Mouse (Mus musculus) frontal cortex, postnatal 14 days (tissue): Measurements from ENCODE around the gene Paqr9.
"Not testable (repeated sequence)": the region's sequence is repeated elsewhere in the genome, so short reads cannot be mapped to it uniquely, and the experiment has no call there.

Experiments used
- DNase-seq, 2 experiments: peaks; one replicate each; pipeline ENCODE4 v3.0.0; 2022; ENCODE audit warnings: low spot score in 2 of 2

Gene Paqr9

GRCm38 (mm10) chr9:95559059-95559935 lies at the start of gene Paqr9:
Gene Paqr9, plus strand, starts transcription at chr9:95559657.
- DNase-seq: peak; percentile 30 to 43

DNA sequence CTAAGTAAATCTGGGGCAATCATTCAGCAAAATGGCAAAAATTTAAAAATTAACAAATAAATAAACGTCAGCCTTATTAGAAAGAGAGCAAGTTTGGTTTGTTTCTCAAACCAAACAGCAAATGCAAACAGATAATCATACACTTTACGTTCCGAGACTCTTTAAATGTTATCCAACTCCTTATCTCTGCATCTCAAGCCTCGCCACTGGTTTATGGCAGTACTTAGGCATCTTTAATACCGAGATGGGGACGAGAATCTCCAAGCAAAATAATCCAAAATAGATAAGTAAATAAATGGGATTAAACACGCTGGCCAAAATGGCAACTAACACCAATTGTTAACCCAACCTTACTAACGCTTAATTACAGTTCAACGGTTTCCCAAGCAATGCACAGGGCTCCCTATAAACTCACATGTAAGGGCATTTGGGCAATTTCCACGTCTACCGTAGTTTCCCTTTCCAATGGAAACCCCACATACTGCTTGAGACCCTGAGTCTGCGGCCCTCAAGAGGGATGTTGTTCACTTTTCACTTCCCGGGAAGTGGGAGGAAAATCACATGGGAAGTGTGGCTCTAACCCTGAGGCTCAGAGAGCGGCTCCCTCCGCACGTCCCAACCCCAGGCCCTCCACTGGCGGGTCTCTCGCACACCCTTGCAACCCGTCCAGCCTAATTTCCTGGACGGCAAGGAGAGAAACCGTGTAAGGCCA lies 48.6 kb upstream of the Paqr9 start:
- DNase-seq: no peak

GRCm38 (mm10) chr9:95511472-95512330 lies 47.8 kb upstream of the Paqr9 start, which contains the start of gene U2surp:
Gene U2surp, minus strand, starts transcription at chr9:95511996.
- peak; percentile 94 for DNase-seq

GRCm38 (mm10) chr9:95512331-95513030 lies 47.0 kb upstream of the Paqr9 start:
- no peak for DNase-seq

DNA sequence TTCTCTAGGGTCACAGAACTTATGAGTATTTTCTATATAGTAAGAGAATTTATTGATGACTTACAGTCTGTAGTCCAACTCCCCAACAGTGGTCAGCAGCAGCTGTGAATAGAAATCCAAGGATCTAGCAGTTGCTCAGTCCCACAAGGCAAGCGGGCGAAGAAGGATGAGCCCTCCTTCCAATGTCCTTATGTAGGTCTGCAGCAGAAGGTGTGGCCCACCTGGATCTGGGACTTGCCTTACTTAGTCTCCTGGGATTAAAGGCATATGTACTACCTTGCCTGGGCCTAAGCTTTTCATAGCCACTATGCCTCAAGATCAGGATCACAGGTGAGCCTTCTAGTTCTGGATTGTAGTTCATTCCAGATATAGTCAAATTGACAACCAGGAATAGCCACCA lies 45.7 kb upstream of the Paqr9 start:
- no peak for DNase-seq

DNA sequence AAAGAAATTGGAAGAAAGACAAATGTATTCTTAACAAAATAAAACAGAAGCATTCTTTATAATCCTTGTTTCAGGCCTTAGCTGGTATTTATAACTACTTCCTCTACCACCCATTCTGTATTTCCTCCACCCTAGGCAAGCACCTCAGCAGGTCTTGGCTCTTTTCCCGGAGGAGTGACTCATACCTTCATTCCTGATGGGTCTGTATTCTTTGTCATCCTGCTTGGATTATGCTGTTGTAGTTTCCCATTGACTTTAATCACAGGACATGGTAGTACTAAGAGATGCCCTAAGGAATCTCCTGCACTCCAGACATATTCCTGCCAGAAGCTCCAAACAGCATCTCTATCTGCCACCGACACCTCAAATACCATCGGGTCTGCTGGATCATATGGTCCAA lies 45.1 kb upstream of the Paqr9 start:
- not testable (repeated sequence) for DNase-seq

DNA sequence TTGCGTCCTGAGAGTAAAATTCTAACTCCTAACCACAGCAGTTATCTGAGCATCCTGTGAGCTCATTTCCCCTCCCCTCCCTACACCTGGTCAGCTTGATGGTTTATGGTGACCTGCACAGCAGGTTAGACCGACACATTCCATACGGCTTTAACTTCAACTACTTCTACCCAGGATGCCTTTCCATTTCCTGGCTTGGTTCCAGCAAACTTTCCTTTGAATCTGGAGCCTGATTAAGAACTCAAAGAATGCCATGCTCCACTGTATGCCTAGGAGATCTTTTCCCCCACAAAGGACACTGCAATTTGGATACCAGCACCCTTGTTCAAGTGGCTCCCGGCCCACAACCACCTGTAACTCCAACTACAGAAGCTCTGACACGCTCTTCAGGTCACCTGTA lies 38.9 kb upstream of the Paqr9 start:
- no peak for DNase-seq

GRCm38 (mm10) chr9:95521031-95521430 lies 38.4 kb upstream of the Paqr9 start:
- no peak for DNase-seq

- no peak for DNase-seq
Observed at GRCm38 (mm10) chr9:95521566-95521965, 37.9 kb upstream of the Paqr9 start.

- no peak for DNase-seq
Observed at GRCm38 (mm10) chr9:95522561-95522960, 36.9 kb upstream of the Paqr9 start.

GRCm38 (mm10) chr9:95525376-95525775 lies 34.1 kb upstream of the Paqr9 start:
- DNase-seq: no peak

DNA sequence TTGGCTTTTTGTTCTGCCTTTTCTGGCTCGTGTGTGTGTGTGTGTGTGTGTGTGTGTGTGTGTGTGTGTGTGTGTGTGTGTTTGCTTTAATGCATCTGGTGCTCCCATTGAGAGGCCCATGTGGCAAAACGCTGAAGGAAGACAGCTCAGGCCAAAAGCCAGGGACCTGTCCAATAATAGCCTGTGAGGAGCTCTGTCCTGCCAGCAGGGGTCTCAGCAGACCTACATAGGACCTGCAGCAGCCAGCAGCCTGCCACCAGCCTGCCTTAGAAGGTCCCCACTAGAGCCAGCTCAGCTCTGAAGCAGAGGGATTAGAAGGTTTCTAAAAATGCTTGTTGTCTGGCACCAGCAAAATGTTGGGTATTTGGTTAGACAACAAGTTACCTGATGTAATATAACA lies 33.5 kb upstream of the Paqr9 start:
- no peak for DNase-seq

- no peak for DNase-seq
Observed at GRCm38 (mm10) chr9:95527676-95528075, 31.8 kb upstream of the Paqr9 start.

DNA sequence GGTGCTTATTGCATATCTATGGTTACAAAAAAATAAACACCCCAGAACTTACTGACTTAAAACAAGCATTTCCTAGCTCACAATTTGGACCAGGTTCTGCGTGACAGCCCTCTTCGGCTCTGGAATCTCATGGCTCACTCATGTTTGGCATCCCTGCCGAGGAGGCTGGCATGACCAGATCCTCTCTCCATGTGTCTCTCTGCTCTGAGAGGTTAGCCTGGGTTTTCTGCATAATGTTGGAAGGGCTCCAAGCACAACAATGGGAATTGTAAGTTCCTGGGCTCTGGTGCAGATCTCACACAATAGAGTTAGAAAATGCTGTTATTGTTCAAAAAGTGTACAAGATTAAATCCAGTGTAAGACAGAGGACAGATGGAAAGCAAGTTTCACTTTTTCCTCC lies 28.3 kb upstream of the Paqr9 start:
- no peak for DNase-seq

- no peak for DNase-seq
Observed at GRCm38 (mm10) chr9:95533817-95534216, 25.6 kb upstream of the Paqr9 start.

DNA sequence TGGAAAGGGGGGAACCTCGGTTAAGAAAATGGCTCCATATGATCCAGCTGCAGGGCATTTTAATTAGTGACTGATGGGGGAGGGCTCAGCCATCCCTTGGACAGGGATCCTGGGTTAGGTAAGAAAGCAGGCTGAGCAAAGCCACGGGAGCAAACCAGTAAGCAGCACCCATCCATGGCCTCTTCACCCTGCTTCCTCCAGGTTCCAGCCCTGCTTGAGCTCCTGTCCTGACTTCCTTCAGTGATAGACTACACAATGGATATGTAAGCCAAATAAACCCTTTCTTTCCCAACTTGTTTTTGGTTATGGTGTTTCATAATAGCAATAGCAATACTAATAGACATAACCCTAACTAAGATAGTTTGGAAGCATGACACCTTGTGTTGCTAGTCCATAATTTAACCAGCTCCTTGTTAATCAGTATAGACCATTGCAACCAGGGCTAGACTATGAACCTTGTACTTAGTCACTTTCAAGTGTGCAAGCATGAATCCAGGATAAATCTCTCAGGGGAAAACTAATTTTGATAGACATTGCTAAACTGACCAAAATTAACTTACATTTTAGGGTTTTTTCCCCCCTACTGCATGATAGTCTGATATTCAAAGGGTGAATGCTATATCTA lies 20.2 kb upstream of the Paqr9 start:
- no peak for DNase-seq

GRCm38 (mm10) chr9:95540487-95540886 lies 19.0 kb upstream of the Paqr9 start:
- no peak for DNase-seq

DNA sequence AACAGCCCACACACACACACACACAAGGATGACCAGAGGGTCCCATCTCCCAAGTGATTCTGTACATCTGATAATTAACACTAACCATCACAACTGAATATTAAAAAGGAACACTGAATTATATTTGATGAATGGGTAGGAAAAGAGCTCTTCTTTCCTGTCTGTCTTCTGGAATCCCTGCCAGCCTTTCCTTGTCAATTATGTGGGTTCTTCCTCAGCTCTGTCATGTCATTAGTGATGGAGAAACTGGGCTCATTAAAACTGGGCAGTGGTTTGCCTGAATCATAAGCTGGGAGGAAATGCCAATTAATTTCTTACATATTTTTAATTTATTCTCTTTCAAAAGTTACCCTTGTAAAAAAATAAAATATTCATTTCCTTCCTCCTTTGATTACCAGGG lies 18.2 kb upstream of the Paqr9 start:
- no peak for DNase-seq

GRCm38 (mm10) chr9:95541650-95542432 lies 17.6 kb upstream of the Paqr9 start:
- no peak for DNase-seq

GRCm38 (mm10) chr9:95542475-95542874 lies 17.0 kb upstream of the Paqr9 start:
- no peak for DNase-seq
